Mouse (Mus musculus) macrophage (primary cell): ENCODE measurements around the gene Rgs13. TPM values are rescaled to one million over a fixed set of nuclear protein-coding genes. Genes with fewer than 3 reads are reported as not detected.

Experiments
- H3K27ac ChIP-seq: fragments of 350-480 bp; formaldehyde crosslinking; 2 replicates; pipeline ENCODE4 v1.9.0; 2021
- H3K36me3 ChIP-seq: fragments of 350-480 bp; formaldehyde crosslinking; 2 replicates; pipeline ENCODE4 v1.9.0; 2021; ENCODE audit errors: inconsistent target
- H3K4me3 ChIP-seq: fragments of 350-480 bp; formaldehyde crosslinking; 2 replicates; pipeline ENCODE4 v1.9.0; 2021; ENCODE audit errors: inconsistent target
- H3K79me2 ChIP-seq: fragments of 350-480 bp; formaldehyde crosslinking; 2 replicates; pipeline ENCODE4 v1.9.0; 2021; ENCODE audit errors: inconsistent target
- WGBS: methylation state at CpG from one replicate; pipeline ENCODE4 v1.1.7; 2026; ENCODE audit warnings: inconsistent platforms; ENCODE audit not compliant: missing documents; 5-methylcytosine and 5-hydroxymethylcytosine counted together
- polyA plus RNA-seq: library from polyadenylated mRNA; stranded (reverse); fragments of 250-400 nt; gene quantifications from 3 replicates; pipeline ENCODE4 v1.2.4, GENCODE M21; 2018; ENCODE audit warnings: inconsistent platforms
- total RNA-seq, 78 experiments: library from RNA; depleted of rRNA; stranded (reverse); fragments of 250-400 nt; gene quantifications; 1 replicate in 9 of 78; 2 replicates in 24 of 78; 3 replicates in 43 of 78; 4 replicates in 2 of 78; pipeline ENCODE4 v1.2.4; 2018; ENCODE audit warnings: inconsistent platforms in 56 of 78

Gene Rgs13
- not detected for total RNA-seq (2018; cell fraction: chromatin; rRNA removed)
- not detected for total RNA-seq (2018; cell fraction: cytosol; rRNA removed)
- total RNA-seq (2018; cell fraction: nucleus; rRNA removed) = not detected
- polyA plus RNA-seq = not detected in 3 replicates

DNA sequence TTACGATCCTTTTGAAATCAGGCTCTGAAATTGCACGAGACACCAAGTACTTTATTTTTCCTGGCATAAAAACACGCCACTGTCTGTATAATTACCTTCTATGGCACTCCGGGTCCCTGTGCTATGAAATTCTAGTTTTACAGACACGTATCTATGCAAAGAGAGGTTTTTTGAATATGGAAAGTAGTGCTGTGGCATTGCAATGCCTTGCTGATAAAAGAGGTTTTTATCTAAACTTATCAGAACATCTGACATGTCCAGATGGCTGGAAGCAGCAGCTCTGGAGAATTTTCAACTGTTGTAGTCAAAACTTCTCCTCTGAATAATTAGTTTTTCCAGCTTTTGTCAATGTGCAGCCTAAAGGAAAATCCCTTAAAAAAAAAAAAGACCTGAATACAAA, at the start of gene Rgs13:
Gene Rgs13, minus strand, starts transcription at position 207 of the 400 bp plus-strand sequence.
- WGBS = 93% methylated on average over 5 of the region's 5 CpGs
- Histone ChIP-seq H3K79me2 (no peaks in the 10 kb centered on the region), H3K36me3 (no peaks in the 10 kb centered on the region), H3K4me3 (no peak within 1 kb of the TSS), H3K27ac (no peak within 1 kb of the TSS)

DNA sequence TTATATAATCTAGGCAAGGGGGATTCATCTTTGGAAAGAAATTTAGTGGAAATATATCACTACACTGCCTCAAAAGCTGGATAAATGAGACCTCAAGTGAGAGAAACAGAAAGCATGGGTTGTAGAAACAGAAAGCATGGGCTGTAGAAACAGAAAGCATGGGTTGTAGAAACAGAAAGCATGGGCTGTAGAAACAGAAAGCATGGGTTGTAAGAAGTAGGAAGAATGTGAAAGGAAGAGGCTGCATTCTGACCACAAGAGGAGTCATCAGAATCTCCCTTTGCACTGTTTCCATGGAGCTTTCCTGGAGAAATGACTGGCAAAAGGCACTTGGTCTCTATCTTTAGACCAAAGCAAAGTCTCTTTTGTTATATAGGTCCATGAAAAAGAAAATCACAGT, 38.1 kb upstream of the Rgs13 start:
- no peaks in the 10 kb centered on the region for H3K36me3 ChIP-seq
- no peaks in the 10 kb centered on the region for H3K79me2 ChIP-seq
- no peak overlapping the region for H3K4me3 ChIP-seq
- H3K27ac ChIP-seq = no peak overlapping the region

DNA sequence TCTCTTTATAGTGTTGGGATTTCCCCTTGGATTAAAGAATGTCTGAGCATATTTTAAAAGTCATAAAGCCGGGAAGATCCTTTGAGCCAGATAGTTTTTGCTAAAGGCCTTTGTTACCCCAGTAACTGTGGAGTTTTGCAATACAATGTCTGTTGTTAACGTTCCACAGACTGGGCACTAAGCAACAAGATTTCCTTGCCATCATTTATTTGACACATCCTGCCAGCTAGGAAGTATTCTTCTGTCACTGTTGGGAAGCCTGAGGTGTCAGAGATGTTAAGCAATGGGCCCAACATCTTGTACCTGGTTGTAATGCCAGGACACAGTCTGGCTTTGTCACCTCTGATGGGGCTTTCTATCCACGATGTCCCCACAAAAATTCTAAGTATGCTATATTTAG, 33.7 kb upstream of the Rgs13 start:
- no peaks in the 10 kb centered on the region for H3K36me3 ChIP-seq
- no peaks in the 10 kb centered on the region for H3K79me2 ChIP-seq
- H3K27ac ChIP-seq = no peak overlapping the region
- no peak overlapping the region for H3K4me3 ChIP-seq
- 81% methylated on average over 3 of the region's 3 CpGs for WGBS

DNA sequence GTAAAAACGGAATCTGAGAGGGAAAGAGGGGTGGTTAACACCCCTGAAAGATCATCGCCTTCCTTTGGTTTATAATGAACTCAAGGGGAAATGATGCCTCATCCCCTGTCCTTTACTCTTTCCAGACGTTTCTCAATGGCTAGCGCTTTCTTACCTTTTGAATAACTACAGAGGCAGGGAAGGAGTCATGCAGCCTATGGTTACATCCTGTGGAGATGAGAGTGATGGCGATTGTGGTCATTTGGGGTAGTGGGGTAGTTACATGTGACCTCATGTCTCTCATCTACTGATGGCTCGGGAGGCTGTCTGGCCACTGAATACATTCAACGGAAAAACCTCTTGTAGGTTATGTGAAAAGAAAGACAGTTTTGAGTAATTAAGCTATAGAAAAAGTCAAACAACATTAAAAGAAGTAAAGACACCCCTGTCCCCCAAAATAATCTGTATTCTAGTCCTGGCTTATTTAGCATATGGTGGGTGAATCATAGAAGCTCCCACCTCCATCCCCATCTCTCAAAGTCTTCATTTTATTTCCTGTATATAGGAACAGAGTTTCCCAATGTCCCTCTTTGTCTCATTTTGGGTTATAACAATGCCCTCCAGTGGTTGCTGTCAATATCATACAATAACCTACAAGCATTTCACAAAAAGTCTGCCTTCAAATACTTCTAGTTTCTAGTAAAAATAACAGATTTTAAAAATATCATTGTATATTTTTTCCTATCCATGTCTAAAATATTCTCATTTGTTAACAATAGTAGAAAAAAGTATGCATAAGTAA, 29.3 kb upstream of the Rgs13 start:
- WGBS = 70% methylated on average over 7 of the region's 7 CpGs
- H3K79me2 ChIP-seq = no peaks in the 10 kb centered on the region
- H3K27ac ChIP-seq = peak overlapping the region; percentile 85
- H3K36me3 ChIP-seq = no peaks in the 10 kb centered on the region
- H3K4me3 ChIP-seq = no peak overlapping the region

DNA sequence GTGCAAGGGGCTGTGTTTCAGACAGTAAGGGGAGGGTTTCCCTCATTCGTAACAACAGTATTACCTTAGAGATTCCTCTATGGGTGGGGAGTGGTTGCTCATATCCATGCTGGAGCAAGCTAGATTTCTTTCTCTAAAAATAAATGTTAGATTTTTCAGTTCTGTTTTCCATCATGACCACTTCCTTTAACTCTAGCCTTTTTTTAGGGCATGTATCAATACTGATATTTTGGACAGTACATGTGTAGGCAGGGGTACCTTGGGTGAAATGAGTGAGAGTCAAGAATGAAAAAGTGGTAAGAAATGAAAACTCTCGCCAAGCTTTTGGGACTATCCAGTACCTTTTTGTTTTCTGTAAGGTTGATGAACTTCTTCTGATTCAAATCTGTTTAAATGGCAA, 27.6 kb upstream of the Rgs13 start:
- Histone ChIP-seq H3K36me3 (no peaks in the 10 kb centered on the region), H3K4me3 (no peak overlapping the region), H3K79me2 (no peaks in the 10 kb centered on the region), H3K27ac (peak overlapping the region; percentile 85)
- WGBS = 64% methylated on average over 2 of the region's 2 CpGs

DNA sequence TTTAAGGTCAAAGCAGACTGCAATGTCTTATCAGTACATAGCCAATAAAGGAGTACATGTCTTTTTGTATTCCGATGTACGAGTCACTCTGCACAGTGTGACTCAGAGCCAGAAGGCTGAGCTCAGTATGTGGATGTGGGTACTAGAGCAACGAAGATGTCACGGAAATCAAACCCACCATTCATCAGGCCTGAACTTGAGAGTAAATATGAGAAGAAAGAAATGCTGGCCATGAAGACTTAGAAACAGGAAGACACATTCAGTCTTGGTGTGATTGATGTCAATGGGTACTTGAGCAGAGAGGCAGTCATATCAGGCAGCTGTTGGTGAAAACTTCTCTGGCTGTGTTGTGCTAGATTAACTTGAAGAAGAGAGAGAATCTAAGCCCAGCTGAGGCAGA, 25.8 kb upstream of the Rgs13 start:
- Histone ChIP-seq H3K27ac (peak overlapping the region; percentile 85), H3K4me3 (no peak overlapping the region), H3K79me2 (no peaks in the 10 kb centered on the region), H3K36me3 (no peaks in the 10 kb centered on the region)
- WGBS = 38% methylated on average over 4 of the region's 4 CpGs

DNA sequence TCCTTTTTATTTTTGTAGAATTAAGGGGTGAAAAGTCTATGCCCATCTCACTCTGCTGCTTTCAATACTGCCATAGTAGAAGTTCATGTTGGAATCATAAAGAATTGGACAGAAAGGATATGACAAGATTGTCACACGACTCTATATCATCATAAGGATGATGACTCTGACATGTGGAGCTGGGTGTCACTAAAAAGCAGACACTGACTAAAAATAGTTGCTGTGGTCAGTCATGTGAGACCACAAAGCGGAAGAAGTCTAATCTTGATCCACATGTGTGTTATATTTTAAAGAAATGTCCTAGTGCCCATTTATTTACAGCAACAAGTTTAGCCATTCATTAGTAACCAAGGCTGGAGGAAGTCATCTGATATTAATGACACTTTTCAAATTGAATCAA, 23.3 kb upstream of the Rgs13 start:
- WGBS = 0% methylated on average over 2 of the region's 2 CpGs
- peak overlapping the region; percentile 95 for H3K27ac ChIP-seq

DNA sequence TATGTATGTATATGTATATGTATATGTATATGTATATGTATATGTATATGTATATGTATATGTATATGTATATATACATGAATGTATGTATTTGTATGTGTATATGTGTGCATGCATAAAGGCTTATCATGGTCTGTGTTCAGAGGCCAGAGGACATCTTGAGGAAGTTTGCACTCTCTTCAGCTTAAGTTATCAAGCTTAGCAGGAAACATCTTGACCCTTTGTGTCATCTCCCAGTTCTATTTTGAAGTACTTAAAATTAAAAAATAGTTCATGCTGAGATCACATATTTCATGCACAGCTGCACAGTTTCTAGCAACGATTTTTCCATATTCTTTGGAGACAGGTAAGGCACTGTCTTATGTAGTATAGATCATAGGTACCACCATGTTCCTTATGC, 22.4 kb upstream of the Rgs13 start:
- peak overlapping the region; percentile 95 for H3K27ac ChIP-seq
- 0% methylated on average over 1 of the region's 1 CpGs for WGBS
- no peaks in the 10 kb centered on the region for H3K36me3 ChIP-seq

More for the DNA sequence above, 23.3 kb upstream of the Rgs13 start:
- no peaks in the 10 kb centered on the region for H3K79me2 ChIP-seq
- no peak overlapping the region for H3K4me3 ChIP-seq
- no peaks in the 10 kb centered on the region for H3K36me3 ChIP-seq

DNA sequence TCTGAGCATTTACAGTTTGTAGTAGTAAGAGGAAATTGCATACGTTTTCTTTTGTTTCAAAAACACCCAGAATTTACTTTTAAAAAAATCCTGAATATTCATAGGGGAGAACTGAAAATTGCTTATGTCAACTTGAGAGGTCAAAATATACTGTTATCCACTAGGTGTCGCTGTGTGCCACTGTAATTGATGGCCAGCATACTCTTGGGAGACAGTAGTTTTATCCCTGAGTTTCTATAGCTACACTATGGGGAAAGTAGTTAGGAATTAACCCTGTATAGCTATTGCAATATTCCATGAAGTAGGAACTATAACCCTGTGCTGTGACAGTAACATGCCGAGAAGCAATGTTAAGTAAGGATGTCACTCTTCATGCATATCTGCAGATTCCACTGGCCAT, 20.5 kb upstream of the Rgs13 start:
- no peaks in the 10 kb centered on the region for H3K36me3 ChIP-seq
- peak overlapping the region; percentile 95 for H3K27ac ChIP-seq
- H3K79me2 ChIP-seq = no peaks in the 10 kb centered on the region
- WGBS = 33% methylated on average over 3 of the region's 3 CpGs
- H3K4me3 ChIP-seq = no peak overlapping the region

More for the DNA sequence above, 22.4 kb upstream of the Rgs13 start:
- no peaks in the 10 kb centered on the region for H3K79me2 ChIP-seq
- no peak overlapping the region for H3K4me3 ChIP-seq

DNA sequence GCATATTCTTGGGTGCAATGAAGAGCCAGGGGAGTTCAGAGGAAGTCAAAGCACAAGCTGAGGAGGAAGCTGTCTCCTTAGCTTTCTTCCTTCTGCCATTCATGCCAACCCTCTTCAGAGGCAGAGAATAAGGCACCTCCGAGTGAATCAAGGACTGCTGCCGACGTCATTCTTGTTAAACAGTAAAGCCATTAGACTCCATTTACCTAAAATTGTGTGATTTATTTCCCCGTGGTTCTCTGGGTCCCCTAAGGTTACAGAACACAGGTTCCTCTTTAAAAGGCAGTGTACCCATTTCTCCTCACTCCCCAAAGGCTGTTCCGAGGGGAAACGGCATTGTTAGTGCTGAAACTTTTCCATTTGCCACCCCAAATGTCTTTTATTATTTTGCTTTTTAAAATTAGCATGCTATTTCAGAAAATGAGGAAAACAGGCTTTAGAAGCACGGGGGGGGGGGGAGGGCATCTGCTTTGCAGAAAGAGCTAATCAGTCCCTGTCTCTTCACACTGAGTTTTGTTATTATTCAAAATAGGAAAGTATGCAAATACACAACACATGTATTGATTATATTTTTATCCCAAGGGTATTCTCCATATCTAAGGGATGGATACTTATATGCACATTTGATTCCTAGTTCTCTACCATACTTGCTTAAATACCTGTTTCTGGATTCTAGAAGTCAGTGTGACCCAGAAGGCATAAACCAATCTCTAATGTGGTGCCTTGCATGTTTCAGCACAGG, 9.7 kb upstream of the Rgs13 start:
- no peak overlapping the region for H3K27ac ChIP-seq
- no peaks in the 10 kb centered on the region for H3K79me2 ChIP-seq
- H3K36me3 ChIP-seq = no peaks in the 10 kb centered on the region
- no peak overlapping the region for H3K4me3 ChIP-seq
- WGBS = 20% methylated on average over 7 of the region's 7 CpGs

DNA sequence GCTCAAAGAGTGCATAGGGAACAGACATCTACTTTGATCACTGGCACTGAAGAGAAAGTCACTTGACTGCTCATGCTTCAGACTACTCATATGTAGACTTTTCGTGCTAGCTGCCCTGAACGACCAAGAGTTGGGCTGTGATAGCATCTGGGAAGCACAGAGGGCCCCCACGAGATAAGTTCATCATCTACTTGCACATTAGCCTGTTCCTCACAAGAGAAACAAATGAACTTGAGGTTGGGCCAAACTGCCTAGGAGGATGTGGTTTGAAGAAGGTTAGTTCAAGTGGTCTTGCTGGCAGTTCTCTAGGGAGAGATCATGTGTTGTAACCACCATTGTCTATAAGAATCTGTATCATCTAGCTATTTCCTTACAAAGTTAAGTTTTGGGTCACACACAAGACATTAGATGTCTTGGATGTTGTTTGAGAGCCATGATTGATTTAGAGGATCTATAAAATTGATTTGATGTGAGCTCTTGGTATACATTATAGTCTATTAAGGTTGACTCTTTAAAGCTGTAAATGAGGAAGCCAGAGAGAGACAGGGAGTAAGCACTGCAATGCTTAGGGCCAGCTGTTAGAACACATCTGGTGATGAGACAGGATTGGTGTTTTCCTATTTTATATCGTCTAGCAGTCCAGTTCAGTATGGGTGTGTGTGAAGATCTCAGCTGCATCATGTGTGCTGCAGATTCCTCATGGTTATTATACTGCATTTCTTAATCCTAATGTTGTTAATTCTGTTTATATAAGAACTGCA, 8.0 kb upstream of the Rgs13 start:
- Histone ChIP-seq H3K36me3 (no peaks in the 10 kb centered on the region), H3K4me3 (no peak overlapping the region), H3K27ac (no peak overlapping the region), H3K79me2 (no peaks in the 10 kb centered on the region)
- 23% methylated on average over 4 of the region's 4 CpGs for WGBS

DNA sequence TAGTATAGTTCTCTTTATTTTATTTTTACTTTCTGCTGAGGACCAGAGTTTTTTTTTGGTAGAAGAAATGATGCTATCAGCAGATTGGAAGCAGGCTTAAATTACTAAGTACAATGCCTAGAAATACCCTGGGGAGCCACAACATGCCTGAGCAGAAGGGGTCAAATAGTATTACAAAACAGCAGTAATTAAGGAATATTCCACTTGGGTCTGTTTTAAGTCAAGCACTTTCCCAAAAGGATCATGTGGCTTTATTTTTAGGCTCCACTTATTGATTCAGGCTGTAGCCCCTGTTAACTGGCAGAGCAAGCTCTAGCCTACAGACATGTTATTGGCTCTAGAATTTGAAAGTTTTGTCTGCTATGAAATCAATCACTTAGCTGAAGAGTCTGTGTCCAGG, 6.5 kb upstream of the Rgs13 start:
- H3K36me3 ChIP-seq = no peaks in the 10 kb centered on the region
- no peak overlapping the region for H3K27ac ChIP-seq
- no peak overlapping the region for H3K4me3 ChIP-seq
- H3K79me2 ChIP-seq = no peaks in the 10 kb centered on the region

DNA sequence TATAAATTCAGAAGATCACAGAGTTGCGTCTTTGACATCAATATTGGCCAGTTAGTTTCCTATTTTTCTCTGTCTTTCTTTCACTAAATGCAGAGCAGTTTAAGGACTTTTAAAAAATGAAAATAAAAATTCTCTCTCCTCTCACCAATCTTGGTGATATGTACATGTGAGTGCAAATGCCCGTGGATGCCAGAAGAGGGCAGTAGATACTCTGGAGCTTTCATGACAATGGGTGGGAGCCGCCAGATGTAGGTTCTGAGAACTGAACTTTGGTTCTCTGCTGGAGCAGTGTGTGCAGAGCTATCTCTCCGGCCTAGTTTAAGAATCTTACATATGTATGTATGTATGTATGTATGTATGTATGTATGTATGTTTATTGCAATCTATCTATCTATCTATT, 2.4 kb upstream of the Rgs13 start:
- no peak overlapping the region for H3K4me3 ChIP-seq
- H3K79me2 ChIP-seq = no peaks in the 10 kb centered on the region
- no peak overlapping the region for H3K27ac ChIP-seq
- no peaks in the 10 kb centered on the region for H3K36me3 ChIP-seq
- 100% methylated on average over 3 of the region's 4 CpGs for WGBS

DNA sequence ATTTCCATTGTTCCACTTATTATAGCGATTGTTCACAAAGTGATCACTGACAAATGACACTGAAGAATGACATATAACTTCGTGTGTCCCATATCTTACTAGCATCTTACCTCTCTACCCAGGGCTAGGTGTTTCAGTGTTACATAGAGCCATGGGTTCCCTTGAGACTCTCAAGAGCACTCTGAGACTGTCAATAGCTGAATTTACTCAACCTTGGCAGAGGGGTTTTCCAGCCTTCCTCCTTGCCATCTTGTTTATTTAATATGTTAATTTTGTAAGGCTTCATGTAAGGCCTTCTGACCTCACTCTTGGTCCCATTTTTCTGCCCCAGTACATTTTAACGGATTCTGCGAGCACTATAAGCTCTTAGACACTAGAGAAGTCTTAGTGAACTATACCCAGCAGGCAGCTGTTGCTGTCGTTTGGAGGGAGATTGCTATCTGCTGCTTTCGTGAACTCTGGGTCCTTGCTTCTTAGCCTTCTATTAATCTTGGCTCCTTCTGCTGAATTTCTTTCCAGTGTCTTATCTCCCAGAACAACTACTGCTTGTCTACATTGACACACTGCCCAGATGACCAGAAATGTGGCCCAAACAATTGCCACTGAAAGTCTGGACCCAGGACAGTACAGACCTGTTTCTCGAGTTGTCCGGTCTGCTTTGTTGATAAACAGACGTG, 1.2 kb upstream of the Rgs13 start:
- no peak overlapping the region for H3K27ac ChIP-seq
- WGBS = 91% methylated on average over 9 of the region's 9 CpGs
- no peaks in the 10 kb centered on the region for H3K36me3 ChIP-seq
- H3K4me3 ChIP-seq = no peak overlapping the region
- H3K79me2 ChIP-seq = no peaks in the 10 kb centered on the region
